Mouse (Mus musculus) gastrocnemius, adult 2 months (tissue): Measurements from ENCODE around the gene Atpaf2. TPM values are rescaled to one million over a fixed set of nuclear protein-coding genes. Genes with fewer than 3 reads are reported as not detected.

ENCODE experiments used
- DNase-seq: peaks from one replicate; pipeline ENCODE4 v3.0.0; 2022
- H3K27ac ChIP-seq: fragments of 200-600 bp; 2 replicates; pipeline ENCODE4 v1.8.1; 2022; ENCODE audit warnings: mild to moderate bottlenecking
- H3K4me3 ChIP-seq: fragments of 200-600 bp; 2 replicates; pipeline ENCODE4 v1.8.1; 2022; ENCODE audit warnings: mild to moderate bottlenecking, moderate library complexity
- CTCF ChIP-seq: fragments of 200-600 bp; IDR thresholded peaks from 2 replicates; pipeline ENCODE4 v1.8.1; 2022; ENCODE audit warnings: antibody characterized with exemption, mild to moderate bottlenecking, moderate library complexity
- intact Hi-C: fragments of 180-260 bp; cut with DNase I; formaldehyde crosslinking; loops from one replicate; pipeline ENCODE4 v1.15.1; 2025
- total RNA-seq, 2 experiments: library from RNA; stranded (reverse); gene quantifications; 2 replicates each; pipeline ENCODE4 v1.2.3; 2021

Atpaf2 gene
- total RNA-seq, 2 experiments from 2014 or later: 28.9 to 31.4 TPM

GRCm38 (mm10) chr11:60426417-60426816, 8.2 kb upstream of the Atpaf2 start:
- Histone ChIP-seq H3K27ac (no peak overlapping the region), H3K4me3 (no peak overlapping the region)
- no peak for DNase-seq
- intact Hi-C loops: no loop called here
- TF ChIP-seq CTCF: no peak

- intact Hi-C loops: no loop called here
- H3K27ac ChIP-seq: no peak overlapping the region
- TF ChIP-seq CTCF: no peak
- no peak overlapping the region for H3K4me3 ChIP-seq
- no peak for DNase-seq
These were observed 4.7 kb upstream of the Atpaf2 start for GRCm38 (mm10) chr11:60423006-60423405.

GRCm38 (mm10) chr11:60422046-60422668, 3.9 kb upstream of the Atpaf2 start:
- DNase-seq: no peak
- TF ChIP-seq CTCF: no peak
- Histone ChIP-seq H3K4me3 (no peak overlapping the region), H3K27ac (no peak overlapping the region)
- intact Hi-C loops: no loop called here

GRCm38 (mm10) chr11:60418473-60418803, 181 bp upstream of the Atpaf2 start:
- intact Hi-C loops: loop anchor here (5.0 kb wide), 1 partner anchor 311 kb away; the partner anchor contains the start of gene Rai1
- peak; percentile 24 for DNase-seq
- no peak for TF ChIP-seq CTCF
- Histone ChIP-seq H3K4me3 (peak overlapping the region; percentile 91), H3K27ac (peak overlapping the region; percentile 94; the same call in 1 of the 2 replicates)

GRCm38 (mm10) chr11:60416963-60417716, 1.1 kb downstream of the Atpaf2 start, which contains the start of gene Gid4:
Gid4 (plus strand) TSS chr11:60417145.
- intact Hi-C loops: loop anchor here (5.0 kb wide), 1 partner anchor 310 kb away; the partner anchor contains the start of gene Rai1
- peak; percentile 99 for DNase-seq
- no peak for TF ChIP-seq CTCF
- peak within 1 kb of the TSS; percentile 94 for H3K27ac ChIP-seq
- H3K4me3 ChIP-seq: peak within 1 kb of the TSS; percentile 91

- DNase-seq: no peak
- Histone ChIP-seq H3K27ac (peak overlapping the region; percentile 94), H3K4me3 (peak overlapping the region; percentile 91)
- intact Hi-C loops: loop anchor here (5.0 kb wide), 1 partner anchor 309 kb away; the partner anchor contains the start of gene Rai1
- no peak for TF ChIP-seq CTCF
These were observed 1.7 kb downstream of the Atpaf2 start for GRCm38 (mm10) chr11:60416590-60416962.

GRCm38 (mm10) chr11:60412921-60413320, 5.3 kb downstream of the Atpaf2 start:
- intact Hi-C loops: loop anchor here (1.0 to 5.0 kb wide), 4 partner anchors 61 to 214 kb away; partner anchors contain the start of genes Drc3 and Tom1l2
- Histone ChIP-seq H3K4me3 (no peak overlapping the region), H3K27ac (no peak overlapping the region)
- DNase-seq: no peak
- no peak for TF ChIP-seq CTCF

GRCm38 (mm10) chr11:60412173-60412572, 6.1 kb downstream of the Atpaf2 start:
- peak; percentile 77 for TF ChIP-seq CTCF
- H3K4me3 ChIP-seq: no peak overlapping the region
- no peak overlapping the region for H3K27ac ChIP-seq
- intact Hi-C loops: loop anchor here (1.0 to 5.0 kb wide), 4 partner anchors 60 to 213 kb away; partner anchors contain the start of genes Drc3 and Tom1l2
- peak; percentile 63 for DNase-seq

GRCm38 (mm10) chr11:60406606-60407005, 11.7 kb downstream of the Atpaf2 start:
- TF ChIP-seq CTCF: no peak
- Histone ChIP-seq H3K27ac (no peak overlapping the region), H3K4me3 (no peak overlapping the region)
- no peak for DNase-seq
- intact Hi-C loops: no loop called here

- no peak for TF ChIP-seq CTCF
- intact Hi-C loops: no loop called here
- Histone ChIP-seq H3K4me3 (no peak overlapping the region), H3K27ac (no peak overlapping the region)
- DNase-seq: no peak
These were observed 21.1 kb downstream of the Atpaf2 start for GRCm38 (mm10) chr11:60397172-60397571.

GRCm38 (mm10) chr11:60396546-60396945, 21.7 kb downstream of the Atpaf2 start:
- DNase-seq: no peak
- intact Hi-C loops: no loop called here
- no peak for TF ChIP-seq CTCF
- H3K27ac ChIP-seq: no peak overlapping the region
- H3K4me3 ChIP-seq: no peak overlapping the region

GRCm38 (mm10) chr11:60391346-60391745, 26.9 kb downstream of the Atpaf2 start:
- no peak for DNase-seq
- TF ChIP-seq CTCF: no peak
- intact Hi-C loops: no loop called here
- Histone ChIP-seq H3K27ac (no peak overlapping the region), H3K4me3 (no peak overlapping the region)

GRCm38 (mm10) chr11:60387944-60388343, 30.3 kb downstream of the Atpaf2 start:
- no peak overlapping the region for H3K4me3 ChIP-seq
- intact Hi-C loops: no loop called here
- no peak for DNase-seq
- no peak for TF ChIP-seq CTCF
- H3K27ac ChIP-seq: no peak overlapping the region
